Mouse (Mus musculus): Measurements from ENCODE around the gene Tmem178.

- TF ChIP-seq CTCF (conservative IDR thresholded peaks at IDR 0.05; ENCODE audit: low read length) = no peak
- no peak for TF ChIP-seq NANOG (IDR thresholded peaks at IDR 0.05; ENCODE audit: borderline replicate concordance, low read length)
- no peak for TF ChIP-seq POU5F1 (IDR thresholded peaks at IDR 0.05; ENCODE audit: borderline replicate concordance, low read length)
Observed at GRCm38 (mm10) chr17:81047930-81048564, 103.6 kb downstream of the Tmem178 start.
